Mouse (Mus musculus) adrenal gland, postnatal 0 days (tissue): ENCODE data around the gene Olfr91. TPM values are rescaled to one million over a fixed set of nuclear protein-coding genes. Genes with fewer than 3 reads are reported as not detected.

Source experiments
- polyA plus RNA-seq: library from polyadenylated mRNA; unstranded; fragments of >200 nt; fragmentation: Nextera tagmentation; extraction: Ambion mirVana; gene quantifications from 2 replicates; pipeline ENCODE4 v1.2.1, GENCODE M21; 2015

Gene Olfr91
- polyA plus RNA-seq = 0.09 TPM in 1 of 2 replicates, not detected in the other

DNA sequence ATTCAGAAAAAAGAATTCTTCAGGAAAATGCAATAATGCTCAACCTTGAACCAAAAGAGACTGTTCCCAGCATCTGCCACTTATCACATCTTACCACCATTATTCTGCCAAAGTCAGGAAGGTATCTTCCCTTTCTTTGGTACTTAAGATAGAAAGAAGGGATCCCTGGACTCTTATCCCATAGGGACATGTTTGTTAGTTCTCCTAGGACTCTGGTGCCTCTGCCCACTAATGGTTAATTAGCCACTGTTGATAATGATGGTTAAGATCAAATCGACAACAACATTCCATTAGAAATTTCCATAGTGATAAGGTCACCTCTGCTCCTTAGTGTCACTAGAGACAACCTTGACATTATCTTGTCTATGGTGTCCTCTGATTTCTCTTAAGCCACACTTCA is at the start of gene Olfr91:
Olfr91 (minus strand) TSS at position 101 of the 400 bp plus-strand sequence.

GRCm38 (mm10) chr17:37119988-37120387 is 21.9 kb upstream of the Olfr91 start, which contains the start of gene Olfr92:
Gene Olfr92 (minus strand): TSS chr17:37120088.

GRCm38 (mm10) chr17:37088399-37088798 is 9.7 kb downstream of the Olfr91 start, which contains the start of gene Olfr90:
Gene Olfr90 (minus strand): TSS chr17:37088499.

DNA sequence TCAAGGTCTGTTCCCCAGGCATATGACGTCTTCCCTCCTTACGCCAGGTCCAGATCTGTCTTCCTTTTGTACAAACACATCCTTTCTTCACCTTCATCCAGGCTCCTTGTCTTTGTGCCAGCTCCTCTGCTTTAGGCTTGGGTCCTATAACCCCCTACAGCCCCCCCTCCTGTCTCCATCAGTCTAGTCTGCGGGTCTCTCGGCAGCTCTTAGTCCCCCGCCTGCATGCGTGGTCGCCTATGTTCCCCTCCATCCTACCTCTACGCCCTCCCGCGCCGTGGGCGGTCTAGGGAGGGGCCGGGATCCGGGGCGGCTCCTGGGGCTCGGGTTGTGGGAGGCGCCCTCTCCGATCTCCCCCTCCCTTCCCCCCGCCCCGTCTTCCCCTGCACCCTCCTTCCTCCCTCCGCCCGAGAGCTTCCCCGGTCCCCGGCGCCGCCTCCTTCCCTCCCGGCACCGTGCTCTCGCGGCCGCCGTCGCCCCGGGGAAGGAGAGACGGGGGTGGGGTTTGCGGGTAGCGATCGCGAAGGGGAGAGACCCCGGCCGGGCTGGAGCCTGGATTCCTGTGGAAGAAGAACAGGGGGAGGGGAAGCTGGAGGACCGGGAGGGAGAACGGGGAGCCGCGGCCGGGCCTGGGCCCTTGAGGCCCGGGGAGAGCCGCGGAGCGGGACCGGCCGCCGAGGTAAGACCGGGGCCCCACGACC is 52.3 kb downstream of the Olfr91 start, which contains the start of gene Gabbr1:
Gabbr1 (plus strand) TSS at position 356 of the 701 bp plus-strand sequence.

Other genes with a start within 250 kb of the Olfr91 start
- gene Trim15, start 231.1 kb downstream of the Olfr91 start, polyA plus RNA-seq = 0.09 TPM in 1 of 2 replicates, not detected in the other
- gene Trim10, start 228.7 kb downstream of the Olfr91 start, polyA plus RNA-seq = 5.5 and 5.9 TPM in 2 replicates
- not detected in 2 replicates for gene Trim40, start 208.2 kb downstream of the Olfr91 start, polyA plus RNA-seq
- gene Trim31, start 200.2 kb downstream of the Olfr91 start, polyA plus RNA-seq = not detected in 2 replicates
- 0.44 and 0.91 TPM in 2 replicates for gene Rnf39, start 155.4 kb downstream of the Olfr91 start, polyA plus RNA-seq
- gene Ppp1r11, start 146.5 kb downstream of the Olfr91 start, polyA plus RNA-seq = 115 and 189 TPM in 2 replicates
- gene Znrd1, start 139.7 kb downstream of the Olfr91 start, polyA plus RNA-seq = 64.6 and 73.7 TPM in 2 replicates
- gene Znrd1as, start 139.7 kb downstream of the Olfr91 start, polyA plus RNA-seq = 6.8 and 8.3 TPM in 2 replicates
- gene 2410137M14Rik, start 117.0 kb downstream of the Olfr91 start, polyA plus RNA-seq = not detected in 2 replicates
- 0.12 TPM in 1 of 2 replicates, not detected in the other for gene H2-M5, start 108.7 kb downstream of the Olfr91 start, polyA plus RNA-seq
- 14.6 and 21.4 TPM in 2 replicates for gene Zfp57, start 97.1 kb downstream of the Olfr91 start, polyA plus RNA-seq
- gene Mog, start 74.9 kb downstream of the Olfr91 start, polyA plus RNA-seq = 0.06 TPM in 1 of 2 replicates, not detected in the other
- gene Gabbr1, start 52.3 kb downstream of the Olfr91 start, polyA plus RNA-seq = 10.0 and 17.7 TPM in 2 replicates
- gene Olfr90, start 9.8 kb downstream of the Olfr91 start, polyA plus RNA-seq = not detected in 2 replicates
- gene Olfr92, start 21.8 kb upstream of the Olfr91 start, polyA plus RNA-seq = not detected in 2 replicates
- gene Olfr93, start 63.2 kb upstream of the Olfr91 start, polyA plus RNA-seq = not detected in 2 replicates
- 0.25 TPM in 1 of 2 replicates, not detected in the other for gene Ubd, start 95.6 kb upstream of the Olfr91 start, polyA plus RNA-seq
- gene Olfr94, start 102.7 kb upstream of the Olfr91 start, polyA plus RNA-seq = not detected in 2 replicates
- gene Olfr95, start 114.8 kb upstream of the Olfr91 start, polyA plus RNA-seq = not detected in 2 replicates
- gene Olfr96, start 121.9 kb upstream of the Olfr91 start, polyA plus RNA-seq = not detected in 2 replicates
- gene Olfr97, start 139.1 kb upstream of the Olfr91 start, polyA plus RNA-seq = not detected in 2 replicates
- not detected in 2 replicates for gene Olfr98, start 165.5 kb upstream of the Olfr91 start, polyA plus RNA-seq
- gene H2-M3, start 171.9 kb upstream of the Olfr91 start, polyA plus RNA-seq = 9.3 and 9.7 TPM in 2 replicates
- not detected in 2 replicates for gene Olfr99, start 185.2 kb upstream of the Olfr91 start, polyA plus RNA-seq
- gene Olfr101, start 206.0 kb upstream of the Olfr91 start, polyA plus RNA-seq = not detected in 2 replicates
- not detected in 2 replicates for gene Olfr102, start 218.8 kb upstream of the Olfr91 start, polyA plus RNA-seq
- not detected in 2 replicates for gene Olfr103, start 241.4 kb upstream of the Olfr91 start, polyA plus RNA-seq